Mouse (Mus musculus) erythroblast, embryonic 14.5 days (primary cell): ENCODE results near the gene Syce1l. TPM values are rescaled to one million over a fixed set of nuclear protein-coding genes. Genes with fewer than 3 reads are reported as not detected.

Source experiments
- H3K27me3 ChIP-seq: 2 replicates; pipeline ENCODE4 v1.6.1; 2012; ENCODE audit warnings: inconsistent platforms; ENCODE audit not compliant: control insufficient read depth
- H3K36me3 ChIP-seq: 2 replicates; pipeline ENCODE4 v1.6.1; 2012; ENCODE audit warnings: mild to moderate bottlenecking, inconsistent platforms; ENCODE audit not compliant: control insufficient read depth
- H3K4me1 ChIP-seq: 2 replicates; pipeline ENCODE4 v1.6.1; 2012; ENCODE audit warnings: inconsistent platforms; ENCODE audit not compliant: control insufficient read depth
- H3K4me3 ChIP-seq: replicated peaks from 2 replicates; pipeline ENCODE3; 2012; ENCODE audit warnings: moderate library complexity, mild to moderate bottlenecking, inconsistent platforms
- H3K9me3 ChIP-seq: 2 replicates; pipeline ENCODE4 v1.6.1; 2012; ENCODE audit warnings: low read length, inconsistent platforms, mixed read lengths; ENCODE audit not compliant: control insufficient read depth
- GATA1 ChIP-seq: IDR thresholded peaks from 2 replicates; pipeline ENCODE4 v1.6.1; 2012; ENCODE audit warnings: low read length, inconsistent platforms, mixed read lengths
- TAL1 ChIP-seq: IDR thresholded peaks from 3 replicates; pipeline ENCODE4 v1.6.1; 2012; ENCODE audit warnings: low read length, inconsistent platforms, mixed read lengths
- polyA plus RNA-seq: library from polyadenylated mRNA; stranded (reverse); fragments of >175 nt; gene quantifications from 2 replicates; pipeline ENCODE4 v1.2.3, GENCODE M21; 2012

Syce1l gene
- polyA plus RNA-seq, 1 experiment, result not detected

- TF ChIP-seq TAL1 (no peak), GATA1 (no peak)
- no peaks in the 10 kb centered on the region; the same call in 1 of the 2 replicates for H3K9me3 ChIP-seq
- no peaks in the 10 kb centered on the region for H3K4me1 ChIP-seq
- no peaks in the 10 kb centered on the region for H3K27me3 ChIP-seq
- no peaks in the 10 kb centered on the region for H3K36me3 ChIP-seq
- H3K4me3 ChIP-seq, result no peak overlapping the region
Observed at GRCm38 (mm10) chr8:113665951-113666350, 22.9 kb downstream of the Syce1l start.

GRCm38 (mm10) chr8:113666714-113667432 is 23.9 kb downstream of the Syce1l start:
- no peak overlapping the region for H3K4me3 ChIP-seq

GRCm38 (mm10) chr8:113669924-113670323 is 26.9 kb downstream of the Syce1l start:
- Histone ChIP-seq H3K27me3 (no peaks in the 10 kb centered on the region), H3K4me3 (no peak overlapping the region), H3K36me3 (no peaks in the 10 kb centered on the region), H3K4me1 (no peaks in the 10 kb centered on the region), H3K9me3 (peaks cover 7% of the 10 kb centered on the region)
- no peak for TF ChIP-seq TAL1
- no peak for TF ChIP-seq GATA1

More at GRCm38 (mm10) chr8:113666714-113667432, 23.9 kb downstream of the Syce1l start:
- Histone ChIP-seq H3K9me3 (no peaks in the 10 kb centered on the region; the same call in 1 of the 2 replicates), H3K27me3 (no peaks in the 10 kb centered on the region), H3K4me1 (no peaks in the 10 kb centered on the region), H3K36me3 (no peaks in the 10 kb centered on the region)
- TF ChIP-seq TAL1 (no peak), GATA1 (no peak)

- no peaks in the 10 kb centered on the region for H3K4me1 ChIP-seq
- H3K27me3 ChIP-seq, result no peaks in the 10 kb centered on the region
- H3K36me3 ChIP-seq, result no peaks in the 10 kb centered on the region
Observed at GRCm38 (mm10) chr8:113672599-113673255, 29.7 kb downstream of the Syce1l start.

GRCm38 (mm10) chr8:113673300-113673699 is 30.3 kb downstream of the Syce1l start:
- Histone ChIP-seq H3K4me3 (no peak overlapping the region), H3K9me3 (peaks cover 7% of the 10 kb centered on the region), H3K4me1 (no peaks in the 10 kb centered on the region), H3K27me3 (no peaks in the 10 kb centered on the region), H3K36me3 (no peaks in the 10 kb centered on the region)
- TF ChIP-seq TAL1 (no peak), GATA1 (no peak)

More at GRCm38 (mm10) chr8:113672599-113673255, 29.7 kb downstream of the Syce1l start:
- TF ChIP-seq TAL1 (no peak), GATA1 (no peak)
- H3K4me3 ChIP-seq, result no peak overlapping the region
- peaks cover 7% of the 10 kb centered on the region for H3K9me3 ChIP-seq

GRCm38 (mm10) chr8:113674611-113675010 is 31.6 kb downstream of the Syce1l start:
- no peak for TF ChIP-seq GATA1
- no peak for TF ChIP-seq TAL1
- H3K4me1 ChIP-seq, result no peaks in the 10 kb centered on the region
- no peak overlapping the region for H3K4me3 ChIP-seq
- H3K27me3 ChIP-seq, result no peaks in the 10 kb centered on the region
- H3K9me3 ChIP-seq, result peaks cover 10% of the 10 kb centered on the region
- no peaks in the 10 kb centered on the region for H3K36me3 ChIP-seq

GRCm38 (mm10) chr8:113675281-113675680 is 32.3 kb downstream of the Syce1l start:
- H3K36me3 ChIP-seq, result no peaks in the 10 kb centered on the region
- no peak overlapping the region for H3K4me3 ChIP-seq
- H3K27me3 ChIP-seq, result no peaks in the 10 kb centered on the region
- TF ChIP-seq TAL1 (no peak), GATA1 (no peak)
- H3K9me3 ChIP-seq, result peaks cover 10% of the 10 kb centered on the region
- no peaks in the 10 kb centered on the region for H3K4me1 ChIP-seq

- Histone ChIP-seq H3K4me3 (no peak overlapping the region), H3K36me3 (no peaks in the 10 kb centered on the region), H3K9me3 (peaks cover 10% of the 10 kb centered on the region), H3K4me1 (no peaks in the 10 kb centered on the region), H3K27me3 (no peaks in the 10 kb centered on the region)
- TF ChIP-seq GATA1 (no peak), TAL1 (no peak)
Observed at GRCm38 (mm10) chr8:113676811-113677210, 33.8 kb downstream of the Syce1l start.

- H3K4me1 ChIP-seq, result no peaks in the 10 kb centered on the region
- TF ChIP-seq GATA1, result no peak
- no peak for TF ChIP-seq TAL1
- H3K27me3 ChIP-seq, result no peaks in the 10 kb centered on the region
- H3K36me3 ChIP-seq, result no peaks in the 10 kb centered on the region
- peaks cover 3% of the 10 kb centered on the region; the same call in 1 of the 2 replicates for H3K9me3 ChIP-seq
- no peak overlapping the region for H3K4me3 ChIP-seq
Observed at GRCm38 (mm10) chr8:113679361-113679760, 36.3 kb downstream of the Syce1l start.
